ENCODE assay signal across 9 mouse cellular contexts in genomic region chr11:79503845-79504244, GRCm38 (mm10). TPM values are rescaled to one million over a fixed set of nuclear protein-coding genes. Genes with fewer than 3 reads are reported as not detected.
A peak's percentile ranks its signal among the peaks of the same experiment; 100 is the strongest.
DNase-seq lines count a peak whose midpoint lies in the region; ATAC-seq and TF ChIP-seq lines count a peak whose summit lies in the region.
"Had no signal": no experiment of that assay in that cellular context is flagged by ENCODE, and none has a peak within 500 bp of the region (broad histone marks: within the 10 kb centered on the region; RNA-seq: fewer than 3 reads in every experiment).

Omg (minus strand) TSS chr11:79504084.

- H3K27ac ChIP-seq in cortical plate, adult 2 months (ENCODE audit: insufficient read depth, low read length) = peak within 1 kb of the TSS; percentile 70; the same call in 1 of the 2 replicates
- peak within 1 kb of the TSS; percentile 39; the same call in 1 of the 2 replicates for H3K27ac ChIP-seq in neural tube, embryonic 15.5 days (replicated peaks)
- no peak within 1 kb of the TSS for H3K27ac ChIP-seq in liver, postnatal 0 days (ENCODE audit: low read depth)
- H3K27ac ChIP-seq: heart, embryonic 13.5 days; limb, embryonic 13.5 days had no signal

- no peaks in the 10 kb centered on the region for H3K27me3 ChIP-seq in neural tube, embryonic 15.5 days (replicated peaks)
- no peaks in the 10 kb centered on the region for H3K27me3 ChIP-seq in liver, postnatal 0 days (ENCODE audit: insufficient read depth, low read length)
- H3K27me3 ChIP-seq: heart, embryonic 13.5 days; limb, embryonic 13.5 days had no signal

- H3K4me2 ChIP-seq in neural tube, embryonic 15.5 days = peak within 1 kb of the TSS; percentile 22
- no peak within 1 kb of the TSS for H3K4me2 ChIP-seq in liver, postnatal 0 days (ENCODE audit: low read depth, low read length)
- H3K4me2 ChIP-seq: heart, embryonic 13.5 days; limb, embryonic 13.5 days had no signal

- H3K9me3 ChIP-seq in neural tube, embryonic 15.5 days (replicated peaks) = no peaks in the 10 kb centered on the region
- no peaks in the 10 kb centered on the region for H3K9me3 ChIP-seq in liver, postnatal 0 days (ENCODE audit: low read length)
- H3K9me3 ChIP-seq: heart, embryonic 13.5 days; limb, embryonic 13.5 days had no signal

- peak within 1 kb of the TSS; percentile 38 for H3K4me3 ChIP-seq in cortical plate, adult 2 months (ENCODE audit: insufficient read depth, low read length)
- H3K4me3 ChIP-seq in neural tube, embryonic 15.5 days (replicated peaks) = peak within 1 kb of the TSS; percentile 18
- H3K4me3 ChIP-seq in liver, postnatal 0 days (ENCODE audit: low read depth, low read length) = no peak within 1 kb of the TSS
- H3K4me3 ChIP-seq: heart, embryonic 13.5 days; limb, embryonic 13.5 days had no signal

- peak; percentile 51 to 60 for DNase-seq in frontal cortex, postnatal 10 days (ENCODE audit: low spot score in 2 of 2)
- DNase-seq in left cerebral cortex, adult 11 months (ENCODE audit: low spot score) = peak; percentile 78
- no peak for DNase-seq in heart, postnatal 10 days
- DNase-seq in gastrocnemius, adult 8-10 months (ENCODE audit: low spot score in 2 of 2) = no peak
- DNase-seq in liver, postnatal 0 days = no peak

- 21% methylated on average over 8 of the region's 8 CpGs for WGBS in neural tube, embryonic 15.5 days
- 65% methylated on average over 8 of the region's 8 CpGs for WGBS in liver, postnatal 0 days (ENCODE audit: insufficient replicate concordance)

- TF ChIP-seq EP300 in liver, postnatal 0 days (IDR thresholded peaks at IDR 0.05; ENCODE audit: low read depth) = no peak

- peak; percentile 100 for TF ChIP-seq POLR2A in cortical plate, adult 2 months (IDR thresholded peaks at IDR 0.05; ENCODE audit: extremely low read depth, insufficient read depth, low read length)

- H3K4me1 ChIP-seq in cortical plate, adult 2 months (ENCODE audit: control insufficient read depth, insufficient read depth, low read length) = peaks cover 5% of the 10 kb centered on the region
- H3K4me1 ChIP-seq in neural tube, embryonic 15.5 days = 0 out of 2 replicates have a peak, but pooled peaks cover 5% of the 10 kb centered on the region
- no peaks in the 10 kb centered on the region for H3K4me1 ChIP-seq in liver, postnatal 0 days (ENCODE audit: insufficient read depth)
- H3K4me1 ChIP-seq: heart, embryonic 13.5 days; limb, embryonic 13.5 days had no signal

- H3K9ac ChIP-seq in neural tube, embryonic 15.5 days (replicated peaks) = no peak within 1 kb of the TSS
- H3K9ac ChIP-seq in liver, postnatal 0 days (replicated peaks) = no peak within 1 kb of the TSS
- H3K9ac ChIP-seq: heart, embryonic 13.5 days; limb, embryonic 13.5 days had no signal

- intact Hi-C loops in heart, postnatal 10 days (cut with DNase I) = no loop called here

- peak; percentile 79; the same call in 1 of the 2 replicates for ATAC-seq in neural tube, embryonic 15.5 days (ENCODE audit: low FRiP score)
- no peak for ATAC-seq in liver, postnatal 0 days

- H3K36me3 ChIP-seq in neural tube, embryonic 15.5 days = no peaks in the 10 kb centered on the region
- H3K36me3 ChIP-seq in liver, postnatal 0 days (replicated peaks; ENCODE audit: insufficient read depth, low read length) = no peaks in the 10 kb centered on the region
- H3K36me3 ChIP-seq: heart, embryonic 13.5 days; limb, embryonic 13.5 days had no signal

- TF ChIP-seq CTCF in cortical plate, adult 2 months (IDR thresholded peaks at IDR 0.05; ENCODE audit: extremely low read depth, insufficient read depth, low read length) = no peak
- no peak for TF ChIP-seq CTCF in liver, postnatal 0 days (IDR thresholded peaks at IDR 0.05; ENCODE audit: low read depth)

RNA-seq across cellular contexts. Expression of gene Omg, which starts in this region (rescaled TPM):
- 175 and 183 TPM in 2 replicates for polyA plus RNA-seq in cortical plate, adult 2 months (2012; rRNA removed)
- polyA plus RNA-seq in neural tube, embryonic 15.5 days (2015; fragmentation: Nextera tagmentation; extraction: Ambion mirVana) = 12.6 and 14.5 TPM in 2 replicates
- not detected for total RNA-seq in heart, postnatal 10 days (2021)
- total RNA-seq in gastrocnemius, adult 8-10 months (2022) = not detected
- 0.05 and 0.09 TPM in 2 replicates for polyA plus RNA-seq in liver, postnatal 0 days (2015; fragmentation: Nextera tagmentation; extraction: Ambion mirVana)

Comparison
In these comparisons a context has a peak if more than half of its experiments do, and no peak if none do; other contexts are left out.
1. RNA of gene Omg (polyA plus RNA-seq): 175 to 183 TPM in cortical plate, adult 2 months and 12.6 to 14.5 TPM in neural tube, embryonic 15.5 days; 0.05 to 0.09 TPM in liver, postnatal 0 days; every median in the first group is over 10 times any median in the second.
2. RNA of gene Omg (polyA plus RNA-seq): 175 to 183 TPM in cortical plate, adult 2 months; 12.6 to 14.5 TPM in neural tube, embryonic 15.5 days; every median in the first group is over 10 times any median in the second.
3. DNase-seq: peak in frontal cortex, postnatal 10 days (2 of 2) and left cerebral cortex, adult 11 months (single experiment); none in heart, postnatal 10 days (0 of 2), gastrocnemius, adult 8-10 months (0 of 2) and liver, postnatal 0 days (single experiment).